Mouse (Mus musculus): ENCODE data around the gene Smad3.

DNA sequence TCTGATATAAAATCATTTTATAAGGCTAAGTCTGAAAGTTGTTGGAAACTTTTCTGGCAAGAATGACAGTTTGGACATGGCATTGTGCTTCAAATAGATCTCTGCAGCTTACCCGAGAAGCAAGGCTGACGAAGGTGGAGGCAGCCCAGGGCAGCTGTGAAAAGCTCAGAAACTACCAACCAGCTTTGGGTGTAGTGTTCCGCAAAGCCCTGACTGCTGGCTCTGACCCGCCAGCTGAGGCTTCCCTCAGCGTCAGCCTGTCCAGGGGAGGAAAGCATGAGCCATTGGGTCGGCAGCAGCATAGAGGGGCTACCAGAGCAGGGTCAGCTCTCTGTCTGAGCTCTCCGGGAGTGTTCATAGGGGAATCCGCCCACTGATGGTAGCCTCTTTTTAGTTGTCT lies 148.5 kb downstream of the Smad3 start:
- TF ChIP-seq CTCF (IDR thresholded peaks at IDR 0.05; ENCODE audit: insufficient read depth, low read depth, low read length): no peak
- no peak for TF ChIP-seq POLR2A (IDR thresholded peaks at IDR 0.05; ENCODE audit: insufficient read depth, low read depth, low read length)
